Mouse (Mus musculus) embryonic facial prominence, embryonic 11.5 days (tissue): ENCODE measurements at regions not wholly inside any gene's neighbourhood (a gene's known extent, or its start where the extent isn't known, plus 50 kb on each side); places are given as distances from the start of the nearest gene placed in this dataset.
A peak's percentile ranks its signal among the peaks of the same experiment; 100 is the strongest.

Source experiments
- ATAC-seq: fragments of 200-750 bp; cut with Nextera tagmentation; replicated peaks from 2 replicates; pipeline ENCODE4 v1.8.0; 2017; ENCODE audit warnings: low read depth; ENCODE audit not compliant: insufficient number of reproducible peaks, low FRiP score, low TSS enrichment
- DNase-seq: peaks from one replicate; pipeline ENCODE4 v3.0.0-alpha.2; 2015; ENCODE audit warnings: low spot score
- H3K27ac ChIP-seq: fragments of 300-500 bp; sonication (generic); replicated peaks from 2 replicates; pipeline ENCODE4 v1.5.1; 2014; ENCODE audit warnings: mild to moderate bottlenecking, low read depth, low read length, control low read depth
- H3K27me3 ChIP-seq: fragments of 300-500 bp; sonication (generic); 2 replicates; pipeline ENCODE4 v1.6.1; 2014; ENCODE audit warnings: mild to moderate bottlenecking, low read length, moderate library complexity, mixed read lengths; ENCODE audit not compliant: control insufficient read depth, insufficient read depth
- H3K36me3 ChIP-seq: fragments of 300-500 bp; sonication (generic); replicated peaks from 2 replicates; pipeline ENCODE4 v1.6.1; 2014; ENCODE audit warnings: low read depth, mild to moderate bottlenecking, low read length, moderate library complexity, mixed read lengths; ENCODE audit not compliant: control insufficient read depth, insufficient read depth
- H3K4me1 ChIP-seq: fragments of 300-500 bp; sonication (generic); 2 replicates; pipeline ENCODE4 v1.6.1; 2014; ENCODE audit warnings: low read length, mixed read lengths; ENCODE audit not compliant: control insufficient read depth, insufficient read depth
- H3K4me2 ChIP-seq: fragments of 300-500 bp; sonication (generic); 2 replicates; pipeline ENCODE4 v1.6.1; 2014; ENCODE audit warnings: low read depth, mild to moderate bottlenecking, control low read depth, low read length, moderate library complexity
- H3K4me3 ChIP-seq: fragments of 300-500 bp; sonication (generic); 2 replicates; pipeline ENCODE4 v1.5.1; 2014; ENCODE audit warnings: low read depth, low read length, control low read depth
- H3K9ac ChIP-seq: fragments of 300-500 bp; sonication (generic); replicated peaks from 2 replicates; pipeline ENCODE4 v1.6.1; 2014; ENCODE audit warnings: mild to moderate bottlenecking, control low read depth, low read length
- H3K9me3 ChIP-seq: fragments of 300-500 bp; sonication (generic); replicated peaks from 2 replicates; pipeline ENCODE4 v1.6.1; 2016; ENCODE audit warnings: mild to moderate bottlenecking, low read length, inconsistent platforms, mixed read lengths; ENCODE audit not compliant: control insufficient read depth
- WGBS: fragments of 180-500 bp; shearing (Covaris S2); extraction: QIAGEN DNeasy Blood & Tissue Kit; methylation state at CpG from one replicate; pipeline ENCODE4 v1.1.7; 2014; 5-methylcytosine and 5-hydroxymethylcytosine counted together

DNA sequence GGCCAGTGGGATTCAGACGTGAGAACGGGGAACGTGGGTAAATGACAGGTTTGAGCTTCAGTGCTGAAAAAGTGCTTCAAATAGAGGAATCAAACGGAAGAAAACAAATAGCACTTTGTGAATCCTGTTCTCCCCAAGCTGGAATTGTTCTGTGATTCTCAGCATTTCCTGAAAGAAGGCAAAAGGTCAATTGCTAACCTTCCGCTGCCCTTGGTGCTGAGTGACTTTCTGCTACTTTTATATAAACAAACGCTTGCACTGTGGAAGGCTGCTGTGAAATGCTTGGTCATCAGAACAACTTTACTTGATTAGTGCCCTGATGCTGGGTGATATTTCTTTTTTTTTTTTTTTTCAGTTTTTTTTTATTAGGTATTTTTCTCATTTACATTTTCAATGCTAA, 192.3 kb upstream of the Chl1 start:
- Histone ChIP-seq H3K4me3 (no peak overlapping the region), H3K27ac (no peak overlapping the region), H3K27me3 (no peaks in the 10 kb centered on the region), H3K36me3 (no peaks in the 10 kb centered on the region), H3K9me3 (no peaks in the 10 kb centered on the region), H3K4me2 (no peak overlapping the region), H3K4me1 (no peaks in the 10 kb centered on the region), H3K9ac (no peak overlapping the region)
- WGBS: 7% methylated on average over 6 of the region's 6 CpGs
- ATAC-seq (no peak), DNase-seq (peak; percentile 55)

DNA sequence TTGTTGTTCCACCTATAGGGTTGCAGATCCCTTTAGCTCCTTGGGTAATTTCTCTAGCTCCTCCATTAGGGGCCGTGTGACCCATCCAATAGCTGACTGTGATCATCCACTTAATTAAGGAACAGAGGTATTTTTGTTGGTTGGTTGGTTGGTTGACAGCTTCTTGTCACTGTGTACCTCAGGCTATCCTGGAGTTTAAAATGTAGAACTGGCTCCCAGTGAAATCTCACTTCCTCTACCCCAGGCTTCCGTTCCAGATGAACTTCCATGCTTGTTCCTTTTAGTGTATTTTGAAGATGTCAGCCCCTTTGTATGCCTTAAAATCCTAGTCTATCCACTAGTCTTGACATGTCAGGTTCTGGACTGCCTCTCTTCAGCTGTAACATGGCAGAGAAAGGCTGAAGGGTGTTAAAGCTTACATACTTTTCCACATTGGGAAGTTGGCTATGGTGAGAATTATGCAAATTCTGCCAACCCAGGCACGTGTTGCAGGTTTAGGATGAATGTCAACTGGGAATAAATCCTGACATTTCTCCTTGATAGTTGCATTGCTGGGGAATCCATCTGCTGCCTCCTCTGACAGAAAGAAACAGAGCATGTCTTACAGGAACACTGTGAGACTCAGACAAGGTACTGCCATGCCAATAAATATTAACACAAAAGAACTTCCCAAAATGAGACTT, 191.6 kb upstream of the Chl1 start:
- 36% methylated on average over 3 of the region's 3 CpGs for WGBS
- ATAC-seq (no peak; the same call in 1 of the 2 replicates), DNase-seq (no peak)
- no peak overlapping the region for H3K27ac ChIP-seq
- no peaks in the 10 kb centered on the region for H3K27me3 ChIP-seq
- H3K36me3 ChIP-seq: no peaks in the 10 kb centered on the region
- no peak overlapping the region for H3K4me2 ChIP-seq
- H3K4me3 ChIP-seq: no peak overlapping the region
- H3K9ac ChIP-seq: no peak overlapping the region
- H3K4me1 ChIP-seq: no peaks in the 10 kb centered on the region
- H3K9me3 ChIP-seq: no peaks in the 10 kb centered on the region

DNA sequence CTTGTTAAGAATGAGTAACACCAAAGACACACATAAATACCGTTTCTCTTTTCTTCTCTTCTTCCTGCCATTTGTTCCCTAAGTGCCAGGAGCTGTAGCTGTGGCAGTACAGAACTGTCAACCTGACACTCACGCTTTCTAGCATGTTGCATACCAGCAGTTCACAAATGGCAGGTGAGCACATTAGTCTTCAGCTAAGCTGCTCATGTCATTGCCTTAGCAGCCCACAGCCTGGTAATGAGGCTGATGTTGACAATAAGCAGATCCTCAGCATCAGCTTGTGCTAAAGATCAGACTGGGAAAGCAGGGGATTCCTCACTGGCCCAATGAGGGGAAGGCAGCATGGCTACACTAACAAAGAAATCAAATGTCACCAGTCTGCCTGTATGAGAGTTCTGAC, 190.4 kb upstream of the Chl1 start:
- no peaks in the 10 kb centered on the region for H3K9me3 ChIP-seq
- DNase-seq (no peak), ATAC-seq (no peak; the same call in 1 of the 2 replicates)
- H3K4me2 ChIP-seq: no peak overlapping the region
- H3K9ac ChIP-seq: no peak overlapping the region
- no peak overlapping the region for H3K27ac ChIP-seq
- H3K4me3 ChIP-seq: no peak overlapping the region
- H3K4me1 ChIP-seq: no peaks in the 10 kb centered on the region
- H3K36me3 ChIP-seq: no peaks in the 10 kb centered on the region
- H3K27me3 ChIP-seq: no peaks in the 10 kb centered on the region
- 79% methylated on average over 2 of the region's 2 CpGs for WGBS

DNA sequence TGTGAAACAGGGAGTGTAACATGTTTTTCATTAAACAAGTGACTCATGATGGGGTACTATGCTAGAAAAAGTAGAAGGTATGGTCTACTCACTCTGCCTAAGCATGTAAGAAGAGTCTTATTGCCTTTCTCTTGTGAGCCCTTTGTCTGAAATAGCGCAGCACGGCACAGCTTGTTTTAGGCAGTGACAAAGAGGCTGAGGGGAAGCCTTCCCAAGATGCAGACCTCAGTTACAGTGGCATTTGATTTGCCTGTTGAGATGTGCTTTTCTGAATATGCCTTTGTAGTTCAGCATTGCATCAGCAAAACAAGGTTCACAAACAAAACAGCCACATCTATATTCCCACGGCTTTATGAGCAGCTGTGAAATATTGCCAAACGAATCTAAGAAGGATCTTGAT, 189.8 kb upstream of the Chl1 start:
- ATAC-seq (no peak), DNase-seq (no peak)
- Histone ChIP-seq H3K4me1 (no peaks in the 10 kb centered on the region), H3K9me3 (no peaks in the 10 kb centered on the region), H3K4me3 (no peak overlapping the region), H3K4me2 (no peak overlapping the region), H3K27ac (no peak overlapping the region), H3K9ac (no peak overlapping the region), H3K36me3 (no peaks in the 10 kb centered on the region), H3K27me3 (no peaks in the 10 kb centered on the region)
- WGBS: 84% methylated on average over 4 of the region's 4 CpGs

DNA sequence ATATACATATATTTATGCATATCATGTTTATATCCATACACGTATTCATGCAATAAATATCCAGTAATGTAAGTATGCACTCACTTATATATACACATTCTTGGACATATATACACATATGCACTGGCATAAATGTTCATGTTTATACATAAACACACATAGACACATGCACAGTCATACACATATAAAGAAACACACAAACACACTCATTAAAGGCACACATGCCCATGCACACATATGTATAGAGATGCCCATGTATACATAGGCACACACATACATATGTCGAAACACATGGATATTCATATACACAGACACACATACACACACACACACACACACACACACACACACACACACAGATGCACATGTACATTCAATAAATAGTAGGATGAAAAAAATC, 189.3 kb upstream of the Chl1 start:
- Histone ChIP-seq H3K36me3 (no peaks in the 10 kb centered on the region), H3K4me3 (no peak overlapping the region), H3K4me1 (no peaks in the 10 kb centered on the region), H3K9me3 (no peaks in the 10 kb centered on the region), H3K4me2 (no peak overlapping the region), H3K9ac (no peak overlapping the region), H3K27ac (no peak overlapping the region), H3K27me3 (no peaks in the 10 kb centered on the region)
- no peak for ATAC-seq
- DNase-seq: no peak
- WGBS: 92% methylated on average over 2 of the region's 2 CpGs

DNA sequence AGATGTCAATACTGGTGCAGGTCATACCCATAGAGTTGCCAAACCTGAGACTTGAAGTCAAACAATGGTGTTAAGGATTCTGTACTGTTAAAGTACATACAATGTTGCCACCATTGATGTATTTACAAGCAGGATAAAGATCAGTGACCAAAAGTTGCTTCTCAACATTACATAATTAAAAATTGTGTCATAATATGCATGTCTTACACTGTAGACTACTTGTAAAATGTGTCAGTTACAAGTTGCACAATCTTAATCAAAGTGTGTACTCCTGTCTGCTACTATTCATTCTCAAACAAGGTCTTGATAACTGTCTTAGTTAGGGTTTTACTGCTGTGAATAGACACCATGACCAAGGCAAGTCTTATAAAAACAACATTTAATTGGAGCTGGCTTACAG, 187.9 kb upstream of the Chl1 start:
- Histone ChIP-seq H3K4me1 (no peaks in the 10 kb centered on the region), H3K4me3 (no peak overlapping the region), H3K9ac (no peak overlapping the region), H3K4me2 (no peak overlapping the region), H3K27me3 (no peaks in the 10 kb centered on the region), H3K27ac (no peak overlapping the region), H3K36me3 (no peaks in the 10 kb centered on the region), H3K9me3 (no peaks in the 10 kb centered on the region)
- ATAC-seq: no peak
- DNase-seq: no peak

DNA sequence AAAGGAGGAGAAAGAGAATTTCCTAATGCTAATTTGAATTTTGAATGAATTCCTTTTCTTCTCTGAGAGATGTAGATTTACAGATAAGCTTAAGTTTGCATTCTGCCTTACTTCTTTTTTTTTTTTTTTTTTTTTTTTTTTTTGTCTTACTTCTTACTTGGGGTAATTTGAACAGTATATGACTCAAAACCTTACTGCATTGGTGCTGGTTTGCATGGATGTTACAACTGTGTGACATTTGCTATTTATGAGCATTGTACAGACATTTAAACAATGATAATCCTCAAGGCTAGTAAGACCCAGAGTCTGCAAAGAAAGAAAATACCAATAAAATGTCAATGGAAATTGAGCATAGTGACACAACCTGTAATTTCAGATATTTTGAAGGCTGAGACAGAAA, 174.7 kb upstream of the Chl1 start:
- no peak overlapping the region for H3K9ac ChIP-seq
- DNase-seq (no peak), ATAC-seq (no peak)
- no peak overlapping the region for H3K4me3 ChIP-seq
- H3K36me3 ChIP-seq: no peaks in the 10 kb centered on the region
- no peaks in the 10 kb centered on the region for H3K27me3 ChIP-seq
- H3K9me3 ChIP-seq: no peaks in the 10 kb centered on the region
- H3K4me2 ChIP-seq: no peak overlapping the region
- H3K27ac ChIP-seq: no peak overlapping the region
- no peaks in the 10 kb centered on the region for H3K4me1 ChIP-seq

DNA sequence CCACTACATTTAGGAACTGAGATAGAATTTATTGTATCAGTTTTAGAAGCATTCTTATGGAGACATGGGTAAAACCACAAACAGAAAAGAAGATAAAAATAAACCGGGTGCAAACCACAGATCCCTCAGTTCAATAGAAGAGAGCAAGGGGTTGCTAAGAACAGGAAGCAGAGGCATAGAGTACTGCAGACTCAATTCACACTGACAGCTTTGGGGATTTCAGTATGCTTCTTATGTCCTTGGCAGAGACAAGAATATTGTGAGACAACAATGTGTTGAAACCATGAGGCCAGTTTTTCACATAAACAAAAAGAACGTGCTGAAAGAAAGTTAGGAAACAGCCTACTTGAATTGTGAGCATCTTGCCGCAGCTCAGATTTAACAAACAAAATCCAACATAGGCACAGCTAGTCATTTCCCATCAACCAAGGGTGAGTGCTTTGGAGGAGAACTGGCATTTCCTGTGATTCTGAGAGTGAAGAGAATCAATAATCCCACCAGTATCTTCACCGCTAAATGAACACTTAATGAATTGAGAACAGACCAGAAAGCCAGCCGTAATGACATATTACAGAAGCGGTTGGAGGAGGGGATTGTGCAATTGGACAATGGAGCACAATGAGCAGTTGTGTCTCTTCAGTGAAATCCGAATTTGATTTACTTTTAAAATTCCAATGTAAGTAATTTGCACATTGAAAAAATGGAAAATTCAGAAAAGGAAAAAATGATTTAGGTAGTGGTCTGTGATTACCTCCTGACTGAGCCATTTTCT, 170.2 kb upstream of the Chl1 start:
- DNase-seq (no peak), ATAC-seq (no peak)
- H3K27ac ChIP-seq: no peak overlapping the region
- no peak overlapping the region for H3K9ac ChIP-seq
- H3K4me2 ChIP-seq: no peak overlapping the region
- H3K4me3 ChIP-seq: no peak overlapping the region
- H3K27me3 ChIP-seq: no peaks in the 10 kb centered on the region
- 69% methylated on average over 7 of the region's 7 CpGs for WGBS
- no peaks in the 10 kb centered on the region for H3K4me1 ChIP-seq
- H3K36me3 ChIP-seq: no peaks in the 10 kb centered on the region
- H3K9me3 ChIP-seq: no peaks in the 10 kb centered on the region
